Mouse (Mus musculus) heart, postnatal 0 days (tissue): ENCODE results near the gene Zmiz1.

Experiments used
- CTCF ChIP-seq: IDR thresholded peaks from 2 replicates; pipeline ENCODE4 v1.5.1; 2016; ENCODE audit warnings: antibody characterized with exemption, control low read depth, low read depth
- EP300 ChIP-seq: IDR thresholded peaks from 2 replicates; pipeline ENCODE4 v1.6.1; 2016; ENCODE audit warnings: antibody characterized with exemption, low read depth

GRCm38 (mm10) chr14:25641067-25641466, 182.1 kb downstream of the Zmiz1 start:
- TF ChIP-seq CTCF (no peak), EP300 (no peak)
